Mouse (Mus musculus) thymus, adult 2 months (tissue): Measurements from ENCODE around the gene Olfr12.

Experiments
- CTCF ChIP-seq: fragments of 200-500 bp; IDR thresholded peaks from 2 replicates; pipeline ENCODE4 v1.5.1; 2012; ENCODE audit warnings: mild to moderate bottlenecking, control low read depth, low read length, moderate library complexity, borderline replicate concordance; ENCODE audit not compliant: control insufficient read depth, poor library complexity, insufficient read depth; ENCODE audit errors: extremely low read depth
- POLR2A ChIP-seq: fragments of 200-500 bp; IDR thresholded peaks from 2 replicates; pipeline ENCODE4 v1.6.1; 2012; ENCODE audit warnings: mild to moderate bottlenecking, low read length, control low read depth, moderate library complexity; ENCODE audit not compliant: control insufficient read depth, poor library complexity, insufficient read depth; ENCODE audit errors: extremely low read depth

GRCm38 (mm10) chr1:92632948-92633347 is 15.4 kb downstream of the Olfr12 start:
- TF ChIP-seq CTCF: no peak
- TF ChIP-seq POLR2A: no peak
